Mouse (Mus musculus): ENCODE data around the gene Pds5b.
"Not testable (repeated sequence)": the region's sequence is repeated elsewhere in the genome, so short reads cannot be mapped to it uniquely, and the experiment has no call there.

- 0 out of 2 replicates have a peak, but pooled peaks have one; percentile 5 for TF ChIP-seq ZNF384 (IDR thresholded peaks at IDR 0.05; ENCODE audit: low read depth, low read length)
- TF ChIP-seq POLR2A (IDR thresholded peaks at IDR 0.05; ENCODE audit: control insufficient read depth in 1 of 2, insufficient read depth in 1 of 2, low read depth in 1 of 2, low read length in 2 of 2, poor library complexity in 1 of 2); RAD21 (IDR thresholded peaks at IDR 0.05; ENCODE audit: low read depth, low read length); POLR2AphosphoS2 (IDR thresholded peaks at IDR 0.05; ENCODE audit: low read length); MXI1 (IDR thresholded peaks at IDR 0.05; ENCODE audit: low read depth, low read length); UBTF (IDR thresholded peaks at IDR 0.05; ENCODE audit: borderline replicate concordance, insufficient read depth, low read depth, low read length); EP300 (IDR thresholded peaks at IDR 0.05; ENCODE audit: low read depth in 1 of 2, low read length in 2 of 2); MAX (IDR thresholded peaks at IDR 0.05; ENCODE audit: low read length); USF1 (IDR thresholded peaks at IDR 0.05; ENCODE audit: low read depth, low read length): not testable (repeated sequence)
- TF ChIP-seq CTCF (IDR thresholded peaks at IDR 0.05 in 2 of 3, conservative IDR thresholded peaks at IDR 0.05 in 1 of 3; ENCODE audit: control insufficient read depth in 1 of 3, insufficient read depth in 1 of 3, low read depth in 2 of 3, low read length in 3 of 3, poor library complexity in 1 of 3, severe bottlenecking in 1 of 3) = peak in 1 of 3 experiments; percentile 27; a peak in 2 of 6 replicates
Observed at GRCm38 (mm10) chr5:150643390-150643789, 30.1 kb upstream of the Pds5b start.
